Mouse (Mus musculus): ENCODE measurements at regions not wholly inside any gene's neighbourhood (a gene's known extent, or its start where the extent isn't known, plus 50 kb on each side); places are given as distances from the start of the nearest gene placed in this dataset.
"Not testable (repeated sequence)": the region's sequence is repeated elsewhere in the genome, so short reads cannot be mapped to it uniquely, and the experiment has no call there.

GRCm38 (mm10) chr16:76459521-76459920 is 85.9 kb upstream of the Nrip1 start:
- Histone ChIP-seq H3K27ac (replicated peaks; ENCODE audit: low read depth, low read length) (no peak overlapping the region), H3K27me3 (ENCODE audit: control insufficient read depth, insufficient read depth, low read length) (no peaks in the 10 kb centered on the region), H3K4me1 (ENCODE audit: control insufficient read depth, insufficient read depth, low read length) (no peaks in the 10 kb centered on the region), H3K36me3 (replicated peaks; ENCODE audit: control insufficient read depth, insufficient read depth, low read depth, low read length) (no peaks in the 10 kb centered on the region), H3K9me3 (replicated peaks; ENCODE audit: control insufficient read depth, low read length) (no peaks in the 10 kb centered on the region), H3K4me3 (ENCODE audit: low read depth, low read length) (no peak overlapping the region), H3K9ac (replicated peaks; ENCODE audit: low read length) (no peak overlapping the region), H3K4me2 (ENCODE audit: low read depth, low read length) (no peak overlapping the region)
- ATAC-seq (replicated peaks; ENCODE audit: insufficient number of reproducible peaks, low FRiP score, low TSS enrichment, low read depth) (no peak), DNase-seq (ENCODE audit: low spot score) (no peak)
- WGBS, result 87% methylated on average over 1 of the region's 1 CpGs

GRCm38 (mm10) chr16:76456300-76456599 is 82.6 kb upstream of the Nrip1 start:
- not testable (repeated sequence) for H3K4me3 ChIP-seq (ENCODE audit: low read depth, low read length); H3K4me1 ChIP-seq (ENCODE audit: control insufficient read depth, insufficient read depth, low read length); DNase-seq (ENCODE audit: low spot score); H3K9ac ChIP-seq (replicated peaks; ENCODE audit: low read length); H3K27me3 ChIP-seq (ENCODE audit: control insufficient read depth, insufficient read depth, low read length); ATAC-seq (replicated peaks; ENCODE audit: insufficient number of reproducible peaks, low FRiP score, low TSS enrichment, low read depth); H3K36me3 ChIP-seq (replicated peaks; ENCODE audit: control insufficient read depth, insufficient read depth, low read depth, low read length); H3K4me2 ChIP-seq (ENCODE audit: low read depth, low read length); H3K9me3 ChIP-seq (replicated peaks; ENCODE audit: control insufficient read depth, low read length); H3K27ac ChIP-seq (replicated peaks; ENCODE audit: low read depth, low read length)
- 91% methylated on average over 2 of the region's 2 CpGs for WGBS

GRCm38 (mm10) chr16:76455499-76456299 is 82.1 kb upstream of the Nrip1 start:
- Histone ChIP-seq H3K9ac (replicated peaks; ENCODE audit: low read length) (no peak overlapping the region), H3K4me3 (ENCODE audit: low read depth, low read length) (no peak overlapping the region), H3K4me2 (ENCODE audit: low read depth, low read length) (no peak overlapping the region), H3K27me3 (ENCODE audit: control insufficient read depth, insufficient read depth, low read length) (no peaks in the 10 kb centered on the region), H3K36me3 (replicated peaks; ENCODE audit: control insufficient read depth, insufficient read depth, low read depth, low read length) (no peaks in the 10 kb centered on the region), H3K4me1 (ENCODE audit: control insufficient read depth, insufficient read depth, low read length) (peaks cover 3% of the 10 kb centered on the region; the same call in 1 of the 2 replicates), H3K27ac (replicated peaks; ENCODE audit: low read depth, low read length) (no peak overlapping the region), H3K9me3 (replicated peaks; ENCODE audit: control insufficient read depth, low read length) (no peaks in the 10 kb centered on the region)
- WGBS, result 73% methylated on average over 9 of the region's 9 CpGs
- DNase-seq (ENCODE audit: low spot score), result no peak
- ATAC-seq (replicated peaks; ENCODE audit: insufficient number of reproducible peaks, low FRiP score, low TSS enrichment, low read depth), result no peak

- H3K4me1 ChIP-seq (ENCODE audit: control insufficient read depth, insufficient read depth, low read length), result peaks cover 3% of the 10 kb centered on the region; the same call in 1 of the 2 replicates
- no peaks in the 10 kb centered on the region for H3K36me3 ChIP-seq (replicated peaks; ENCODE audit: control insufficient read depth, insufficient read depth, low read depth, low read length)
- no peak overlapping the region for H3K27ac ChIP-seq (replicated peaks; ENCODE audit: low read depth, low read length)
- ATAC-seq (replicated peaks; ENCODE audit: insufficient number of reproducible peaks, low FRiP score, low TSS enrichment, low read depth) (no peak), DNase-seq (ENCODE audit: low spot score) (no peak)
- WGBS, result 81% methylated on average over 17 of the region's 17 CpGs
- no peak overlapping the region for H3K4me3 ChIP-seq (ENCODE audit: low read depth, low read length)
- H3K27me3 ChIP-seq (ENCODE audit: control insufficient read depth, insufficient read depth, low read length), result no peaks in the 10 kb centered on the region
- H3K9ac ChIP-seq (replicated peaks; ENCODE audit: low read length), result no peak overlapping the region
- H3K4me2 ChIP-seq (ENCODE audit: low read depth, low read length), result no peak overlapping the region
- no peaks in the 10 kb centered on the region for H3K9me3 ChIP-seq (replicated peaks; ENCODE audit: control insufficient read depth, low read length)
Observed at GRCm38 (mm10) chr16:76454741-76455465, 81.3 kb upstream of the Nrip1 start.

- H3K27ac ChIP-seq (replicated peaks; ENCODE audit: low read depth, low read length), result no peak overlapping the region
- 10% methylated on average over 11 of the region's 11 CpGs for WGBS
- H3K36me3 ChIP-seq (replicated peaks; ENCODE audit: control insufficient read depth, insufficient read depth, low read depth, low read length), result no peaks in the 10 kb centered on the region
- no peaks in the 10 kb centered on the region for H3K9me3 ChIP-seq (replicated peaks; ENCODE audit: control insufficient read depth, low read length)
- H3K4me2 ChIP-seq (ENCODE audit: low read depth, low read length), result no peak overlapping the region
- no peak overlapping the region for H3K9ac ChIP-seq (replicated peaks; ENCODE audit: low read length)
- no peaks in the 10 kb centered on the region for H3K27me3 ChIP-seq (ENCODE audit: control insufficient read depth, insufficient read depth, low read length)
- H3K4me3 ChIP-seq (ENCODE audit: low read depth, low read length), result no peak overlapping the region
- DNase-seq (ENCODE audit: low spot score) (peak; percentile 31), ATAC-seq (replicated peaks; ENCODE audit: insufficient number of reproducible peaks, low FRiP score, low TSS enrichment, low read depth) (peak; percentile 74)
- H3K4me1 ChIP-seq (ENCODE audit: control insufficient read depth, insufficient read depth, low read length), result peaks cover 3% of the 10 kb centered on the region; the same call in 1 of the 2 replicates
Observed at GRCm38 (mm10) chr16:76453457-76454200, 80.0 kb upstream of the Nrip1 start.

GRCm38 (mm10) chr16:76448773-76449172 is 75.1 kb upstream of the Nrip1 start:
- Histone ChIP-seq H3K27me3 (ENCODE audit: control insufficient read depth, insufficient read depth, low read length) (no peaks in the 10 kb centered on the region), H3K9ac (replicated peaks; ENCODE audit: low read length) (no peak overlapping the region)
- 64% methylated on average over 3 of the region's 3 CpGs for WGBS

GRCm38 (mm10) chr16:76447033-76447432 is 73.4 kb upstream of the Nrip1 start:
- no peak overlapping the region for H3K9ac ChIP-seq (replicated peaks; ENCODE audit: low read length)
- H3K4me1 ChIP-seq (ENCODE audit: control insufficient read depth, insufficient read depth, low read length), result no peaks in the 10 kb centered on the region
- H3K4me3 ChIP-seq (ENCODE audit: low read depth, low read length), result no peak overlapping the region
- DNase-seq (ENCODE audit: low spot score) (no peak), ATAC-seq (replicated peaks; ENCODE audit: insufficient number of reproducible peaks, low FRiP score, low TSS enrichment, low read depth) (no peak)
- no peak overlapping the region for H3K4me2 ChIP-seq (ENCODE audit: low read depth, low read length)
- H3K36me3 ChIP-seq (replicated peaks; ENCODE audit: control insufficient read depth, insufficient read depth, low read depth, low read length), result no peaks in the 10 kb centered on the region
- H3K27me3 ChIP-seq (ENCODE audit: control insufficient read depth, insufficient read depth, low read length), result no peaks in the 10 kb centered on the region
- WGBS, result 63% methylated on average over 3 of the region's 3 CpGs
- no peak overlapping the region for H3K27ac ChIP-seq (replicated peaks; ENCODE audit: low read depth, low read length)
- H3K9me3 ChIP-seq (replicated peaks; ENCODE audit: control insufficient read depth, low read length), result no peaks in the 10 kb centered on the region

More at GRCm38 (mm10) chr16:76448773-76449172, 75.1 kb upstream of the Nrip1 start:
- H3K4me2 ChIP-seq (ENCODE audit: low read depth, low read length), result no peak overlapping the region
- H3K4me3 ChIP-seq (ENCODE audit: low read depth, low read length), result no peak overlapping the region
- H3K9me3 ChIP-seq (replicated peaks; ENCODE audit: control insufficient read depth, low read length), result no peaks in the 10 kb centered on the region
- H3K27ac ChIP-seq (replicated peaks; ENCODE audit: low read depth, low read length), result no peak overlapping the region
- no peaks in the 10 kb centered on the region for H3K36me3 ChIP-seq (replicated peaks; ENCODE audit: control insufficient read depth, insufficient read depth, low read depth, low read length)
- ATAC-seq (replicated peaks; ENCODE audit: insufficient number of reproducible peaks, low FRiP score, low TSS enrichment, low read depth), result no peak
- peaks cover 3% of the 10 kb centered on the region; the same call in 1 of the 2 replicates for H3K4me1 ChIP-seq (ENCODE audit: control insufficient read depth, insufficient read depth, low read length)
- no peak for DNase-seq (ENCODE audit: low spot score)

All from embryonic facial prominence, embryonic 11.5 days (tissue).